Mouse (Mus musculus) stomach, postnatal 0 days (tissue): ENCODE data around the gene Kcnj6.

Source experiments
- CTCF ChIP-seq: IDR thresholded peaks from 2 replicates; pipeline ENCODE4 v1.5.1; 2016; ENCODE audit warnings: antibody characterized with exemption, low read depth, mild to moderate bottlenecking, moderate library complexity
- EP300 ChIP-seq: optimal IDR thresholded peaks from 2 replicates; pipeline ENCODE3; 2016; ENCODE audit warnings: antibody characterized with exemption

DNA sequence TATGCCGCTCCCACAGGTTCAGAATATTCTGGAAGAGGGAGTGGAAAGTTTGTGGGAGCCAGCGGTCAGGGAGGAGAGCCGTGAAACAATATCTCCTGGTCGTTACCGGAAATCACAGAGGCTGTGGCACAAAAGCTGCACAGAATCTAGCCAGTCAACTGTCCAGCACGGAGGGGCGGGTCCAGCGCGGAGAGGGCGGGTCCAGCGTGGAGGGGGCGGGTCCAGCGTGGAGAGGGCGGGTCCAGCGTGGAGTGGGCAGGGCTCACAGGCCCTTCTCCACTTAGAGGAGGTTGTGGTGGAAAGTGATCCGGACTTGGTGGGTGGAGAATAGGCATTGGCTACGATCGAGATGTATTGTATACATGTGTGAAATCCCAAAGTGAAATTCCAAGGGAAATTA is 169.3 kb downstream of the Kcnj6 start:
- TF ChIP-seq CTCF (no peak), EP300 (no peak)
